Mouse (Mus musculus): ENCODE measurements around the gene Rtn4.
A peak's percentile ranks its signal among the peaks of the same experiment; 100 is the strongest.

Rtn4 gene

DNA sequence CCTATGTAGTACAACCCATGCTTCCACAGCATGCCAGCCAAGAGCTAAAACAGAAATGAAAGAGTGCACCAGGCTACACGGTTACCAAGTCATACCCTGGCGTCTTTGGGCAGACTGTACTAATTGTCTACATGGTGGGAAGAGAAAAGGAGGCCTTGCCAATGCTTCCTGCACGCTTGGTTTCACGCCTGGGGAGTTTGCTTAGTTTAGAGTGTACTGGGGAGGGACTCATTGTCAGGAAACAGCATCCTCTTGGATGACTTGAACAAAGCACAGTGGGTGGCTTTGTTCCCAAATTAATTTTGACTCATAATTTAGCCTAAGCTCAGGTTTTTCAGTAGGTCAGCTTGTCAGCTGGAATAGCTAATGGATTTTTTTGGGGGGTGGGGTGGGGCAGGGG lies 72.3 kb downstream of the Rtn4 start:
- DNase-seq (ENCODE audit: low spot score) = no peak

DNA sequence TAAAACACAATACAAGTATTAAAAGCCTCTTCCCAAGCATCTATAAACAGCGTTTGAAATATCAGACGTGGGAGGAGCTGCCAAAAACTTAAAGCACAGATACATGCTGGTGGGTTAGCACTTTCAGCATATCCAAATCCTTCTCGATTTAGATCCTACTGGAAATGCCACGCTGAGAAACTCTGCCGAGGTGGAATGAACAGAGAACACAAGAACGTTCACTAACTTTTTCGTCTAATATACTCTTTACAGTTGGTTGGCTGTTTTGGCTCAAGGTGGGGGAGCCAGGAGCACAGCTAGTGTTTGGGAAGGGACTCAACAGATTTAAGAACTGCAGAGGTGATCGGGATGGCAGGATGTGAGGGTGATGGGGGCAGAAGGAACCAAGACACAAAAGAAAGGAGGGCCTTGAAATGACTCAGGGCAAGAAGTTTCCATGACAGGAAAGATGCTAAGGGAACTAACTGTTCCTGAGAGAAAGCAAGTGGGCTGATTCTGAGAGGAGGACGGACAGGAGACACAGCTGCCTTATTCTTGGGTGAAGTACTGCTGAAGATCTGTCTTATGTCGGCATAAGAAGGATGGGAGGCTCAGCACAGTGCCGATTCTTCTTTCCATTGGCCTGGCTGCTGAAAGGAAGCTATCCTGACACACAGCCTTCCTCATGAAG lies 73.7 kb downstream of the Rtn4 start:
- no peak for DNase-seq (ENCODE audit: low spot score)

DNA sequence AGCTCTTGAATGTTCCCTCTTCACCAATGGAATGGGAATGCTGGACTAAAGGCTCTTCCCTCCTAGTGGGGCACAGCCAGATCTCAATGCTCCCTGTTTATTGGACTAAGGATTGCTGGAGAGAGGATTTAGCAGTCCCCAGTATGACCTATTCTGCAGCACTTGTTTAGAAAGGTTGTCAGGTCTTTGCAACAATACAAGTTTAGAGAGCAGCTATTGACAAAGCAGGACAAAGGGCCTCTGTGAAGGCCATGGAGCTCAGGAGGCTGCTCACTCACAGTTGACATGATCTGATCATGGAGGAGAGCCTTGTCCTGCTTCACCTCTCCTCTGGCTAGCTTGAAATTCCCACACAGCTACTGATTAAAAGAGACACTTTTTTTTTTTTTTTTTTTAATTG lies 75.8 kb downstream of the Rtn4 start:
- DNase-seq (ENCODE audit: low spot score) = no peak

DNA sequence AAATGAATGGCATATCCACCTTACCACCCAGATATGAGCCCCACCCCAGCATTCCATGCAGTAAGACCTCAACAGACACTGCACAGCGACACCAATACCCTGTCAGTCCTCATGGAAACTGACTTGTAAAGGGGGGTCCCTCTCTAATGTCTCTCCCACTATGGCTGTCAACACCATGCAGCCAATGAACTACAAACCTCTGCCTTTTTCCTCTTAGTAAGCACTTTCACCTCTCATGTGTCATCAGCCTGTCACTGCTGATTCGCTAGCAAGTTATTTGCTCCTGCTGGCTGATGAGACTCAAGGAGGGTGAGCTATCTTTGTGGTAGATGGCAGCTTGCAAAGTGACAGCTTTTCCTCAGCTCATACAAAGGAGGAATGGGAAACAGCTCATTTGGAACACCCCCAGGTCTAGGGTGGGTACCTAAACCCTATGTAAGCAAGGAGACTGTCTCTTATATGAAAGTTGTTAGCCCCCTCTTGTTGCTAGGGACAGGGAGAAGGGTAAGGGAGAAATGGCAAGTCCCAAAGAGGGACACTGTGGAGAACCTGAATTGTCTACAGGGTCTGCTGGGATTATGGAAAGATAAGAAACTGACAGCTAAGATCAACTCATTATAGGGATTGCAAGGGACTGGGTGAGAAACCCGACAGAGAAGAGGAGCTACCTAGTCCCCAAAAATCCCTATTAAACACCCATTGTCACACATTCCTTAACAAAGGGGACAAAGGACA lies 78.1 kb downstream of the Rtn4 start:
- no peak for DNase-seq (ENCODE audit: low spot score)

DNA sequence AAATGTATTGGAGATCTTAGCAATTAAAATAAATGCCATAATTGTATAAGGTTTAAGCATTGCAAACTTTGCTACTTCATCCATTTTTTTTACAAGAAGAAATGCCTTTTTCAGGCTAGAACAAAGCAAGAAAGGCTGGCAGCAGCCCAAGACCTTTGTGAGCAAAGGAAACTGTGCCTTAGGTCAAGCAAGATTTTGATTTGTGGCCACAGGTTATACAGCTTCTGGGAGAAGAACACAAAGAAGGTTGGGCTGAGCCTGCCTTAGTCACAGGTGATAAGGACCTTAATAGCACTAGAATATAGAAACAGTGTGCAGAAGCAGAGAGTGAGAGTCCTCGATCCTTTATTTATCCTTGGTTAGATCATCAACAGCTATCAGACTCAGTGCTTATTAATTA lies 79.5 kb downstream of the Rtn4 start:
- peak; percentile 30 for DNase-seq (ENCODE audit: low spot score)

DNA sequence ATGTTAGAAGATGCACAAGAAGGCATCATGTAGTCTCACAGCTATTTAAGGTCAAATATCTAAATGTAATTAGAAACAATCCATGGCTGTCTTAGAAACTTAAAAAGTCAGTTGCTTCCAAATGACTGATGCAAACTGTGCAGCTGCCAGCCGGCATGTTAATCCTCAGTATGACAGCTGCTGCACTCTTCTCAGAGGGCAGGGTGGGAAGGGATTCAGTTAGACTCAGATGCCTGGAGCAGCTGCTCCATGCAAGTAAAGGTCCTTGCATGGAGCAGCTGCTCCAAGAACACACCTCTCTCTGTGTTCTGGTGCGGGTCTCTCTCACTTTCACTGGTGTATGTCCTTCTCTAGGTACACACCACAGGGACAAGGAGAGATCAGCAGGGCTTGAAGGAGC lies 81.5 kb downstream of the Rtn4 start:
- DNase-seq (ENCODE audit: low spot score) = no peak

DNA sequence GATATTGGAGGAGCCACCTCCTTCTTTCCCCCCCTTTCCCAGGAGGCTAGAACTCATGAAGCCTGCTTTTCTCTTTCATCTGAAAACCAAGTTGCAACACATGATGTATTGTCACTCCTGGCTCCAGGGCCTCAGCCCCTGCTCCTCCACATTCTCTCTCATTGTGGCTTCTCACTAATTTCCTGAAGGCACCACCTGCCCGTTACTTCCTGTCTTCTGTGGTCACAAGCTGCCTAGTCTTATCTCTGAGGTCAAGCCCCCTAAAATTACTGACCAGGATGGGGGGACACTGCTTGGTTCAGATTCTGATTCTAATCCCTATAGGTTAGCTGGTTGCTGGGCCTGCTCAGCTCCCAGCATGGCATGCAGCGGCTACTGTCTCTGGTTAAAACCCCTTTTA lies 82.0 kb downstream of the Rtn4 start:
- DNase-seq (ENCODE audit: low spot score) = no peak

DNA sequence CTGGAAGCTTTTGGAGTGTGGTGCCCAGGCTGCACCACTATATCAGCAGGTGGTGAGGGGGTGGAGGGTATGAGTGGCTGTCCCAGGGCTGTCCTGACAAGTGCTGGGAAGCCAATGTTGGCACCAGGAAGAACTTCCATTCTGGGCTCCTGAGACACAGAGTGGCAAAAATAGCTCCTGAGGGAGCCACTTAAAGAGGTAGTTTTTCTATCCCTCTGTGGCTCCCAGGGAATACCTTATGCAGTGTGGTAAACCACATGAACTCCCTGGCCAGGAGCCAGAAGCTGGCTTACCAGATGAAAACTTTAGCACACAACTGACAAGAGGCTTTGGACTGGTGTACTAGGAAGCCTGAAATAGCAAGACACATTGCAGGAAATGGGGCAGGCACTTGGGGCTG lies 85.2 kb downstream of the Rtn4 start:
- no peak for DNase-seq (ENCODE audit: low spot score)

DNA sequence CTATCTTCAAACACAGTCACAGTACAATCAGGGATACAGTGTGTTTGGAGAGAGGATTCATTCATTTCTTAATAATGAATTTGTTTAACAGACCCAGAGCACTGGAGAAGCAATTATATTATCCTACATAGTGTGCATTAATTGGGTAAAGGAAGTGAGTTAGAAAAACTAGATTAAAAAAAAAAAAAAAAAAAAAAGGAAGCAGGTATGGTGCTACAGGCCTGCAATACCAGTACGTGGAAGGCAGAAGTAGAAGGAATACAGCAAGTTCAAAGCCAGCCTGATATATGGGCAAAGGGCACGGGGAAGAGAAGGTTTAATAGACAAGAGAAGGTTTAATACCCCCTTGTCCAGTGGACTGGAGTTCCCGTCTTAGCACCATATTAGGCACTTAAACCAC lies 86.2 kb downstream of the Rtn4 start:
- DNase-seq (ENCODE audit: low spot score) = no peak

DNA sequence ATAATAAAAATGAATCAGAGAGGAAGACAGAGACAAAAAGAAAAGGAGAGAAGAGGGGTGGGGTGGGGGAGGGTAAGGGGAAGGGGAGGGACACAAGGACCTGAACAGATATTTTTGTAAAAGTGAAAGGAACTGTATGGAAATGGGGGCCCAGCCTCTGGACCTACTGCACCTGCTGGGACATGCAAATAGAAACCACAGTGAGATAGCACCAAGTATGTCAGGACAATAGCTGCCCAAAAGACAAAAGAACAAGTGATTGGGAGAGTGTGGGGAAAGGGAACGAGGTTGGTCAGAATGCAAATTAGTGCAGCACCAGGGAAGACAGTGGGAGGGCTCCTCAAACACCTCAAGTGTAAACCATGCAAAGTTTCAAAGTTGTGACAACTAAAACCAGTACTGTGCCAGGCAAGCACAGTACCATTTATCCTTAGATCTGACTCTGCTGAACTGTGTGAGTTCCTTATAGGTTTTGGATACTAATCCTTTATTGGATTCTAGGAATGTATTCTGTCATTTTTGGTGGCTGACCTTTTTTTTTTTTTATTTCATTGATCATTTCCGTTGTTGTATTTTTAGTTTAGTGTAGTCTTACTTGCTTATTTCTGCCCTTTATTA lies 86.8 kb downstream of the Rtn4 start:
- DNase-seq (ENCODE audit: low spot score) = no peak

DNA sequence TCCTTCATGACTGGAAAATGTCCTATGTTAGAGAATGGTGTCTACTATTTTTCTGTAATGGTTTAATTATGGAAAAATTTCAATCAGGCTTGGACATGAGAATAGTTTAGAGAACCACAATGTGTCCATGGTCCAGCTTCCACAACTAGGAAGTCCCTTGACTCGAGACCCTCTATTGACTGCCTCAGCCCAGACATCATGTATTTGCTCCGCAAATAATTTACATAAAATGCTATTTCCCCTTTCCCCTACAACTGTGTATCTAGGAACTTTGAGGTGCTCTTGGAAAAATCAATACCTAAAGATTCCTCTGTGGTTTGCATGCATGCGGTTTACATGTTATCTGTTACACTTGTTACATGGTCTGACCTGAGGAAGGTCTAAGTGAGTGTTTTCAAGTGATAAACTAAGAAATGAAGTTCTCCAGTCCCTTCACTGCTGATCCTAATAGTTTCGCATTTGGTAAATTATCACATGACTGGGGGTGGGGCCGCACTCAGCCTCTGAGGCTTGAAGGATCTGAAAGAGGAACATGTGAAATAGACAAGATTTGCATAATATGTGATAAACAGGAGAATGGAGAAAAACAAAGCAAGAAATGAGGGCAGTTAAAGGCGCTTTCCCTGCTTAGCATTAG lies 94.0 kb downstream of the Rtn4 start:
- DNase-seq (ENCODE audit: low spot score) = no peak

DNA sequence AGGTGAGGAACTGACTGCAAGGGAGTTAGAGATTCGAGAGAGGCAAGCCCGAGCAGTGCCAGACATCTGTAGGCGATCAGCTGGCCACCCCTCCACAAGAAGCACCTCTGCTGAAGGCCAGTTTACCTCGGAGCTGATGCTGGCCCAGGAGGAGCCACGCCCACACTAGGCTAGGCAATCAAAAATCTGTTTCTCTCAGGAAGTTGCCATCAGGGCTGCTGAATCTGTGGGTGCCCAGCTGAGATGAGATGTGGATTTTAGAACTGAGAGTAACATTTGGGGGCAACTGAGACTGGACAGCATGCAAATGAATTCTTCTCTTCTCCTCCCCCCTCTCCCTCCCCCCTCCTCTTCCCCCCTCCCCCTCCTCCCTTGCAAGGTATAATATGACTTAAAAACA lies 94.7 kb downstream of the Rtn4 start:
- DNase-seq (ENCODE audit: low spot score) = no peak

DNA sequence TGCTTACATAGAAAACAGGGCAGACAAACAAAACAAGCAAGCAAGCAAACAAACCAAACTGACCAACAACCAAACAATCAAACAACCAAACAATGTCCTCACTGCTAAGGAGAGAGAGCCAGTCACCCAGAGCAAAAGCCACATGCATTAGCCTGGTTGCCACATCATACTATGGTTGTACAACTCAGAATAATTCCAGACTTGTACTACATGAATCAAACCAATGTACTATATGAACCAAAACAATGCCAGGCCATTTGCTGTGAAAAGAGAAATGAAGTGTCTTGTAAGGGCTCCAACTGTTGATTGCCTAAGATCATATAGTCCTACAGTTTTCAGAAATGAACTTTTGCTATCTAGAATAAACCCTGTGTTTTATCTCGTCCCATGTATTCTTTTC lies 95.8 kb downstream of the Rtn4 start:
- DNase-seq (ENCODE audit: low spot score) = no peak

DNA sequence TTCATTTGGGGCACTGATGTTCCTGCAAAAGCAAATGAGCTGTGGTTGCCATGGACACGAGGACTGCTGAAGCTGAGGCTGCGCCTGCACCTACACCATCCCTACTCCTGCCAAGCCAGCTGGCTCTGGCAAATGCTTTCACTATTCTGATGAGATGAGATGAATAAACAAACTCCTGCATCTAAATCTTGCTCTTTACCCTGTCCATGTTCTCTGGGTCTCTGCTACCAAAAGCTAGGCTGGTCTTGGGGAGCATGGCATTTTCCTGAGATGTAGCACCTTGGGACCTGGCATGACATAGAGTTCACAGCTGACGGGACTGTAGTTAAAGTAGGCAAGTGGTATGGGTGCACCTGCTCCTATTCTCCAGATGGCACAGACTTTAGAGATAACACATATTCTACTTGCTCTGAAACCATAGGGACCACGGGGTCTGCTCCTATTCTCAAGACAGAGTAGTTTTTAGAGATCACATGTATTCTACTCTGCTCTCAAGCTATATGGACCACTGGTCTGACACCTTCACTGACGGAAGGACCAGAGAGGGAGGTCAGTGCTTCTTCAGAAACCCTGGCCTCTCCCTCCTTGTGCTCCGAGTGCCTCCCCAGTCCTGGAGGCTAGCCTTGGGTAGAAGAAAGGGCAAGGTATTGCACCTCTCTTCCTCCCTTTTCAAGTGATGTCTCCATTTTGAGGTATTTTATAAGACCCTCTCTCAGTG lies 96.3 kb downstream of the Rtn4 start:
- no peak for DNase-seq (ENCODE audit: low spot score)

DNA sequence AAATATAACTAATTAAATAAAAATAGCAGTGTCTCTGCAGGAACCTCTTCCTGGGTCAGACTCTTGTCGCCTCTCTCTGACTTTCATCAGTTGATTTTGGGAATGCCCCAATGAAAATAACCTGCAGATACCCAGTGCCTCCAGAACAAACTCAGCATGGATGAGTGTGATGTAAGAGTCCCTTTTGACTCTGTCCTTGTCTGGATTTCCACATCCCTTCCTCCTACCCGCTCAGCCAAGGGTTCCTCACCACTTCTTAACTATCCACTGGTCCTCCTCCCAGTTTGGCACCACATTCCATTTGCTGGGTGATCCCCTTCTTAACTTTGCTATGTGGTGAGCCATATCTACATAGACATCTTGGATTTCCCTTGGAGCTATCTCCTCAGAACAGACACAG lies 98.0 kb downstream of the Rtn4 start:
- no peak for DNase-seq (ENCODE audit: low spot score)
